Mouse (Mus musculus): ENCODE data around the gene Tcf20. TPM values are rescaled to one million over a fixed set of nuclear protein-coding genes. Genes with fewer than 3 reads are reported as not detected.

Gene Tcf20
- polyA plus RNA-seq, 1 experiment = 13.0 TPM

DNA sequence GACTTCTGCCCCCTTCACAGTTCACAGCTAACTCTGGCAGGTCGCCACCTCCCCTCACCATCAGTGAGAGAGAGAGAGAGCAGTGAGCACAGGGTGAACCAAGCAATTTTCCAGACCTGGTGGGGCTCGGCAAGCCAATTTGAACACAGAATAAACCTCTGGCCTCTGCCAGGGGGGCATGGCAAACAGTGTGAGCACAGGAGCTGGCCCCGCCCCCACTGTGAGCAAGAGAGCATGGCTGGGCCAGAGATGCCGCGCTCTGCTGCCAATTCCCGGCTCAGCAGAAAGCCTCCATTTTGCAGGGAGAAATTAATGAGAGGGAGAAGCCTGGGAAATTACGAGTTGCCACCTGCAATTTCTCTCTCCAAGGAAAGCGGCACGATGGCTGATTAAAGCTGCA, 58.1 kb downstream of the Tcf20 start:
- Histone ChIP-seq H3ac (ENCODE audit: control insufficient read depth, insufficient read length, low read depth) (no peak overlapping the region), H3K79me2 (ENCODE audit: control insufficient read depth, insufficient read depth) (no peaks in the 10 kb centered on the region), H3K4me3 (ENCODE audit: insufficient read depth, poor library complexity, severe bottlenecking) (no peak overlapping the region), H3K79me3 (ENCODE audit: low read depth) (no peaks in the 10 kb centered on the region), H3K27me3 (ENCODE audit: control insufficient read depth, insufficient read depth, insufficient read length) (peaks cover 90% of the 10 kb centered on the region), H3K36me3 (ENCODE audit: control insufficient read depth, insufficient read depth) (no peaks in the 10 kb centered on the region)
- TF ChIP-seq FOSL1 (IDR thresholded peaks at IDR 0.05; ENCODE audit: insufficient read depth, low read length, poor library complexity, severe bottlenecking) = no peak
- no peak for TF ChIP-seq USF1 (IDR thresholded peaks at IDR 0.05; ENCODE audit: low read depth)
- no peak for TF ChIP-seq CEBPB (IDR thresholded peaks at IDR 0.05; ENCODE audit: low read depth)
- TF ChIP-seq MYOD1 (IDR thresholded peaks at IDR 0.05; ENCODE audit: control insufficient read depth, insufficient read length, low read depth) = no peak
- no peak for TF ChIP-seq CTCF (IDR thresholded peaks at IDR 0.05; ENCODE audit: control insufficient read depth, insufficient read depth, insufficient read length)
- no peak for TF ChIP-seq MYOG (IDR thresholded peaks at IDR 0.05; ENCODE audit: control insufficient read depth, extremely low read depth, insufficient read length)
- no peak for TF ChIP-seq MAX (IDR thresholded peaks at IDR 0.05)

DNA sequence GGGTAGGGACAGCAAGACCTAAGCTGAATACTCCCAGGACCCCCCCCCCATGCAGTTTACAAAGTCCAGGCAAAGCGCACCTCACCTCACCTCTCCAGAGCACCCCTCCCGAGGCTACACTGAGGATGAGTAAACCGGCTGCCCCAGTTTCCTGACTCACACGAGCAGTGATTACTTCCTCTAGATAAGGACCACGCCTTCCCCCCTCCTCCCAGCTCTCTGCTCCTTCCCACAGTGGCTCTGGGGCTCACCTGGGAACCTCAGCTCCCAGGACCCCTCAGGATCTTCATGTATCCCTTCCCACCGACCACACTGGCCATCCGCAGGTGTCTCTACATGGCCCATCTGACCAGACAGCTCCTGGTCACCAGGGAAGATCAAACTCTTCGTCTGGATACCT, 58.8 kb downstream of the Tcf20 start:
- Histone ChIP-seq H3K36me3 (ENCODE audit: control insufficient read depth, insufficient read depth) (no peaks in the 10 kb centered on the region), H3ac (ENCODE audit: control insufficient read depth, insufficient read length, low read depth) (no peak overlapping the region), H3K79me3 (ENCODE audit: low read depth) (no peaks in the 10 kb centered on the region), H3K79me2 (ENCODE audit: control insufficient read depth, insufficient read depth) (no peaks in the 10 kb centered on the region), H3K27me3 (ENCODE audit: control insufficient read depth, insufficient read depth, insufficient read length) (peaks cover 91% of the 10 kb centered on the region), H3K4me3 (ENCODE audit: insufficient read depth, poor library complexity, severe bottlenecking) (no peak overlapping the region)
- TF ChIP-seq CEBPB (IDR thresholded peaks at IDR 0.05; ENCODE audit: low read depth) (no peak), CTCF (IDR thresholded peaks at IDR 0.05; ENCODE audit: control insufficient read depth, insufficient read depth, insufficient read length) (no peak), MAX (IDR thresholded peaks at IDR 0.05) (no peak), MYOD1 (IDR thresholded peaks at IDR 0.05; ENCODE audit: control insufficient read depth, insufficient read length, low read depth) (no peak), FOSL1 (IDR thresholded peaks at IDR 0.05; ENCODE audit: insufficient read depth, low read length, poor library complexity, severe bottlenecking) (no peak), MYOG (IDR thresholded peaks at IDR 0.05; ENCODE audit: control insufficient read depth, extremely low read depth, insufficient read length) (no peak), USF1 (IDR thresholded peaks at IDR 0.05; ENCODE audit: low read depth) (no peak)

DNA sequence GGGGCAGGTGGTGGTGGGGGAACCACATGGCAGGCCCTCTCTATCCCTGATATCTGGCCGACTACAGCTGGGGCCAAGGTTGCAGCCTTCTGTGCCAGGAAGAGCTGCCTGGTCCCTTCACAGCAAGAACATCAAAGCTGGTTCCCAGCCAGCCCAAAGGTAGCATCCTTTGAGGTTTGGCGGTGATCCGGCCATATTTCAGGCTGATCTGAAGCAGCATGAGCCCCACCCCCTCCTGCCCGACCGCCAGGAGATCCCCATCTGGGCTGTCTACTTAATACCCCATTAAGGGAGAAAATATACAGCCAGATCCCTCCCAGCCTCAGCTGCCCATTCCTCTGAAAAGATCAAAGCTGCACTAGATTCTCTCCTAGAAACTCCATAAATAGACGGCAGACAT, 59.6 kb downstream of the Tcf20 start:
- Histone ChIP-seq H3K36me3 (ENCODE audit: control insufficient read depth, insufficient read depth) (no peaks in the 10 kb centered on the region), H3K79me2 (ENCODE audit: control insufficient read depth, insufficient read depth) (no peaks in the 10 kb centered on the region), H3K27me3 (ENCODE audit: control insufficient read depth, insufficient read depth, insufficient read length) (peaks cover 90% of the 10 kb centered on the region), H3ac (ENCODE audit: control insufficient read depth, insufficient read length, low read depth) (no peak overlapping the region), H3K79me3 (ENCODE audit: low read depth) (no peaks in the 10 kb centered on the region), H3K4me3 (ENCODE audit: insufficient read depth, poor library complexity, severe bottlenecking) (no peak overlapping the region)
- TF ChIP-seq CEBPB (IDR thresholded peaks at IDR 0.05; ENCODE audit: low read depth) (no peak), CTCF (IDR thresholded peaks at IDR 0.05; ENCODE audit: control insufficient read depth, insufficient read depth, insufficient read length) (no peak), MAX (IDR thresholded peaks at IDR 0.05) (no peak), FOSL1 (IDR thresholded peaks at IDR 0.05; ENCODE audit: insufficient read depth, low read length, poor library complexity, severe bottlenecking) (no peak), MYOD1 (IDR thresholded peaks at IDR 0.05; ENCODE audit: control insufficient read depth, insufficient read length, low read depth) (no peak), USF1 (IDR thresholded peaks at IDR 0.05; ENCODE audit: low read depth) (no peak), MYOG (IDR thresholded peaks at IDR 0.05; ENCODE audit: control insufficient read depth, extremely low read depth, insufficient read length) (no peak)

DNA sequence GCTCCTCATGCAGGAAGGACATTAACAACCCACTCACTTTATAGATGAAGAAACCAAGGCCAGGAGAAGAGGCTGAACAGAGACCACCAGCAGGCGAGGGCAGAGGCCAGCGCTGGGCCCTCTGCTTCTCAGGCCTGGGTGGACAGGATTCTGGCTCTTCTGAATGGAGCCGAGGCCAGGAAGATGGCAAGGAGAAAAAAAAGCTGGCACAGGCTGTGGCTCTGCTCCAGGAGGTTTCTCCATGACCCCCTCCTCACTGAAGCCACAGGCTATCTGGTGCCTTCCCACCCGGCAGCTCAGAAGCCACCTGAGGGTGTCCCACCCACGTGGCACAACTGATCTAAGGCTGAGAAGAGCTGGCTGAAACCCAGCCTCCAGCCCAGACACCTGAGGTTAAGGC, 60.6 kb downstream of the Tcf20 start:
- Histone ChIP-seq H3K4me3 (ENCODE audit: insufficient read depth, poor library complexity, severe bottlenecking) (no peak overlapping the region), H3ac (ENCODE audit: control insufficient read depth, insufficient read length, low read depth) (no peak overlapping the region), H3K36me3 (ENCODE audit: control insufficient read depth, insufficient read depth) (no peaks in the 10 kb centered on the region), H3K79me2 (ENCODE audit: control insufficient read depth, insufficient read depth) (no peaks in the 10 kb centered on the region), H3K27me3 (ENCODE audit: control insufficient read depth, insufficient read depth, insufficient read length) (peaks cover 89% of the 10 kb centered on the region), H3K79me3 (ENCODE audit: low read depth) (no peaks in the 10 kb centered on the region)
- no peak for TF ChIP-seq MYOD1 (IDR thresholded peaks at IDR 0.05; ENCODE audit: control insufficient read depth, insufficient read length, low read depth)
- no peak for TF ChIP-seq FOSL1 (IDR thresholded peaks at IDR 0.05; ENCODE audit: insufficient read depth, low read length, poor library complexity, severe bottlenecking)
- no peak for TF ChIP-seq CEBPB (IDR thresholded peaks at IDR 0.05; ENCODE audit: low read depth)
- no peak for TF ChIP-seq CTCF (IDR thresholded peaks at IDR 0.05; ENCODE audit: control insufficient read depth, insufficient read depth, insufficient read length)
- TF ChIP-seq USF1 (IDR thresholded peaks at IDR 0.05; ENCODE audit: low read depth) = no peak
- no peak for TF ChIP-seq MAX (IDR thresholded peaks at IDR 0.05)
- no peak for TF ChIP-seq MYOG (IDR thresholded peaks at IDR 0.05; ENCODE audit: control insufficient read depth, extremely low read depth, insufficient read length)

DNA sequence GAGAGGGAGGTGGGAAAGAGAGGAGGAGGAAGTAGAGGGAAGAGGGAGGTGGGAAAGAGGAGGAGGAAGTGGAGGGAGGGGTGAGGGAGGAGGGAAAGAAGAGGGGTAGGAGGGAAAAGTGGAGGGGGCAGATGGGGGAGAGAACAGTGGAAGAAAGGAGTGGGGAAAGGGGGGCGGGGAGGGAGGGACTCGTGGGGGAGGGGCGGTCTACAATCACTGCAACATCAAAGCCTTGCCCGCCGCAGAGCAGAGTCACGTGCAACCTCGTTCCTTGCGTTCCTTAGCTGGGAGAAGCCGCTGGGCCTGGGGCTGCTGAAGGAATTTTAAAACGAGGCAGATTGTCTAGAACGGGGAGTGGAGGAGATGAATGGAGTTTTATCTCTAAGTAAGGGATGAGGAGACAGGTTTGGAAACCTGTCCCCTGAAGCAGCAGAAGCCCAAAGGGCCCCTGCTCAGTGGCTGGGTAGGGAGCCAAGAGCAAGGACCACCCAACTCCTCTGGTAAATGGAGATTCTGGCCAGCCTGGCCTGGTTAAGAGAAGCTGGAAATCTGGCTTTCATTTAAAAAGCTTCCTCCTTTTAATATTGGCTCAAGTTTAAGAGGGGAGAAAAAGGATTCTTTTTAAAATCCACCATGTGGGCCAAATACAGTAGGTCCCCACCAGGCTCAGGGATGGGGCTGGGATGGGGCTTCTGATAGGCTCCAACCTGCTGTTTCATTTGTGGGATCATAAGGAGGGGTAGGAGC, 62.8 kb downstream of the Tcf20 start:
- Histone ChIP-seq H3ac (ENCODE audit: control insufficient read depth, insufficient read length, low read depth) (no peak overlapping the region), H3K79me3 (ENCODE audit: low read depth) (no peaks in the 10 kb centered on the region), H3K36me3 (ENCODE audit: control insufficient read depth, insufficient read depth) (no peaks in the 10 kb centered on the region), H3K27me3 (ENCODE audit: control insufficient read depth, insufficient read depth, insufficient read length) (peaks cover 73% of the 10 kb centered on the region), H3K79me2 (ENCODE audit: control insufficient read depth, insufficient read depth) (no peaks in the 10 kb centered on the region), H3K4me3 (ENCODE audit: insufficient read depth, poor library complexity, severe bottlenecking) (no peak overlapping the region)
- TF ChIP-seq CEBPB (IDR thresholded peaks at IDR 0.05; ENCODE audit: low read depth) (no peak), MYOD1 (IDR thresholded peaks at IDR 0.05; ENCODE audit: control insufficient read depth, insufficient read length, low read depth) (no peak), MAX (IDR thresholded peaks at IDR 0.05) (no peak), FOSL1 (IDR thresholded peaks at IDR 0.05; ENCODE audit: insufficient read depth, low read length, poor library complexity, severe bottlenecking) (no peak), USF1 (IDR thresholded peaks at IDR 0.05; ENCODE audit: low read depth) (no peak), MYOG (IDR thresholded peaks at IDR 0.05; ENCODE audit: control insufficient read depth, extremely low read depth, insufficient read length) (no peak), CTCF (IDR thresholded peaks at IDR 0.05; ENCODE audit: control insufficient read depth, insufficient read depth, insufficient read length) (no peak)
